Mouse (Mus musculus) embryonic facial prominence, embryonic 12.5 days (tissue): ENCODE measurements around the gene Reg4. TPM values are rescaled to one million over a fixed set of nuclear protein-coding genes. Genes with fewer than 3 reads are reported as not detected.

ENCODE experiments used
- ATAC-seq: fragments of 200-750 bp; cut with Nextera tagmentation; 2 replicates; pipeline ENCODE4 v1.8.0; 2017; ENCODE audit not compliant: insufficient number of reproducible peaks, insufficient read depth, low FRiP score, low TSS enrichment
- H3K27ac ChIP-seq: fragments of 300-500 bp; sonication (generic); 2 replicates; pipeline ENCODE4 v1.5.1; 2016; ENCODE audit warnings: mild to moderate bottlenecking
- H3K27me3 ChIP-seq: fragments of 300-500 bp; sonication (generic); 2 replicates; pipeline ENCODE4 v1.6.1; 2016; ENCODE audit warnings: mild to moderate bottlenecking, moderate library complexity
- H3K36me3 ChIP-seq: fragments of 300-500 bp; sonication (generic); 2 replicates; pipeline ENCODE4 v1.6.1; 2016; ENCODE audit warnings: mild to moderate bottlenecking
- H3K4me1 ChIP-seq: fragments of 300-500 bp; sonication (generic); 2 replicates; pipeline ENCODE4 v1.6.1; 2016
- H3K4me2 ChIP-seq: fragments of 300-500 bp; sonication (generic); replicated peaks from 2 replicates; pipeline ENCODE4 v1.6.1; 2016; ENCODE audit warnings: mild to moderate bottlenecking, moderate library complexity
- H3K4me3 ChIP-seq: fragments of 300-500 bp; sonication (generic); 2 replicates; pipeline ENCODE4 v1.5.1; 2016; ENCODE audit warnings: mild to moderate bottlenecking
- H3K9ac ChIP-seq: fragments of 300-500 bp; sonication (generic); 2 replicates; pipeline ENCODE4 v1.6.1; 2016; ENCODE audit warnings: mild to moderate bottlenecking, moderate library complexity
- H3K9me3 ChIP-seq: fragments of 300-500 bp; sonication (generic); 2 replicates; pipeline ENCODE4 v1.6.1; 2016; ENCODE audit warnings: mild to moderate bottlenecking, moderate library complexity
- WGBS: fragments of 180-500 bp; shearing (Covaris S2); methylation state at CpG from one replicate; pipeline ENCODE4 v1.1.7; 2016; 5-methylcytosine and 5-hydroxymethylcytosine counted together
- polyA plus RNA-seq: library from polyadenylated mRNA; unstranded; fragments of >200 nt; fragmentation: Nextera tagmentation; extraction: Ambion mirVana; gene quantifications from 2 replicates; pipeline ENCODE4 v1.2.1, GENCODE M21; 2016

The Reg4 gene
- polyA plus RNA-seq, 1 experiment from 2014 or later = not detected

- H3K4me3 ChIP-seq = no peak overlapping the region
- H3K9ac ChIP-seq = no peak overlapping the region
- no peaks in the 10 kb centered on the region for H3K27me3 ChIP-seq
- no peak for ATAC-seq
- 90% methylated on average over 4 of the region's 4 CpGs for WGBS
- no peak overlapping the region for H3K27ac ChIP-seq
- H3K9me3 ChIP-seq = no peaks in the 10 kb centered on the region
- no peaks in the 10 kb centered on the region for H3K36me3 ChIP-seq
- H3K4me1 ChIP-seq = no peaks in the 10 kb centered on the region
- H3K4me2 ChIP-seq = no peak overlapping the region
Measured at GRCm38 (mm10) chr3:98261415-98261814, 39.5 kb downstream of the Reg4 start.

GRCm38 (mm10) chr3:98262133-98262532, 40.2 kb downstream of the Reg4 start:
- ATAC-seq = no peak
- no peak overlapping the region for H3K4me3 ChIP-seq
- WGBS = 95% methylated on average over 2 of the region's 2 CpGs

GRCm38 (mm10) chr3:98267249-98267651, 45.3 kb downstream of the Reg4 start:
- 28% methylated on average over 6 of the region's 6 CpGs for WGBS
- Histone ChIP-seq H3K27me3 (no peaks in the 10 kb centered on the region), H3K9me3 (no peaks in the 10 kb centered on the region), H3K27ac (peak overlapping the region; percentile 68), H3K4me3 (no peak overlapping the region), H3K9ac (no peak overlapping the region), H3K4me2 (no peak overlapping the region), H3K4me1 (peaks cover 13% of the 10 kb centered on the region; the same call in 1 of the 2 replicates), H3K36me3 (no peaks in the 10 kb centered on the region)
- 0 out of 2 replicates have a peak, but pooled peaks have one; percentile 35 for ATAC-seq

More at GRCm38 (mm10) chr3:98262133-98262532, 40.2 kb downstream of the Reg4 start:
- Histone ChIP-seq H3K27ac (no peak overlapping the region), H3K4me2 (no peak overlapping the region), H3K27me3 (no peaks in the 10 kb centered on the region), H3K9me3 (no peaks in the 10 kb centered on the region), H3K36me3 (no peaks in the 10 kb centered on the region), H3K4me1 (peaks cover 7% of the 10 kb centered on the region; the same call in 1 of the 2 replicates), H3K9ac (no peak overlapping the region)

- Histone ChIP-seq H3K4me1 (peaks cover 5% of the 10 kb centered on the region; the same call in 1 of the 2 replicates), H3K36me3 (no peaks in the 10 kb centered on the region), H3K4me2 (no peak overlapping the region), H3K4me3 (no peak overlapping the region), H3K27me3 (no peaks in the 10 kb centered on the region), H3K9me3 (no peaks in the 10 kb centered on the region), H3K27ac (peak overlapping the region; percentile 37; the same call in 1 of the 2 replicates), H3K9ac (no peak overlapping the region)
- peak; percentile 56; the same call in 1 of the 2 replicates for ATAC-seq
- 60% methylated on average over 11 of the region's 11 CpGs for WGBS
Measured at GRCm38 (mm10) chr3:98273623-98274398, 51.9 kb downstream of the Reg4 start.

GRCm38 (mm10) chr3:98279682-98280081, 57.7 kb downstream of the Reg4 start:
- Histone ChIP-seq H3K9ac (no peak overlapping the region), H3K27ac (no peak overlapping the region), H3K4me3 (no peak overlapping the region), H3K36me3 (no peaks in the 10 kb centered on the region), H3K4me1 (peaks cover 10% of the 10 kb centered on the region), H3K4me2 (no peak overlapping the region), H3K27me3 (no peaks in the 10 kb centered on the region), H3K9me3 (no peaks in the 10 kb centered on the region)
- 87% methylated on average over 4 of the region's 4 CpGs for WGBS
- ATAC-seq = no peak

GRCm38 (mm10) chr3:98280204-98280932, 58.4 kb downstream of the Reg4 start, which contains the start of gene Hmgcs2:
TSS of gene Hmgcs2 (plus strand) at chr3:98280435.
- 0 out of 2 replicates have a peak within 1 kb of the TSS, but pooled peaks have one; percentile 46 for H3K27ac ChIP-seq
- H3K4me2 ChIP-seq = peak within 1 kb of the TSS; percentile 21; the same call in 1 of the 2 replicates
- ATAC-seq = peak; percentile 15; the same call in 1 of the 2 replicates
- H3K9me3 ChIP-seq = no peaks in the 10 kb centered on the region
- no peaks in the 10 kb centered on the region for H3K27me3 ChIP-seq
- peaks cover 10% of the 10 kb centered on the region for H3K4me1 ChIP-seq
- WGBS = 59% methylated on average over 14 of the region's 14 CpGs
- no peak within 1 kb of the TSS for H3K9ac ChIP-seq
- H3K4me3 ChIP-seq = no peak within 1 kb of the TSS
- H3K36me3 ChIP-seq = no peaks in the 10 kb centered on the region

- no peak overlapping the region for H3K9ac ChIP-seq
- no peaks in the 10 kb centered on the region for H3K36me3 ChIP-seq
- H3K27ac ChIP-seq = no peak overlapping the region
- H3K4me2 ChIP-seq = peak overlapping the region; percentile 21; the same call in 1 of the 2 replicates
- H3K9me3 ChIP-seq = no peaks in the 10 kb centered on the region
- peaks cover 10% of the 10 kb centered on the region for H3K4me1 ChIP-seq
- ATAC-seq = 0 out of 2 replicates have a peak, but pooled peaks have one; percentile 15
- no peaks in the 10 kb centered on the region for H3K27me3 ChIP-seq
- 41% methylated on average over 12 of the region's 12 CpGs for WGBS
- no peak overlapping the region for H3K4me3 ChIP-seq
Measured at GRCm38 (mm10) chr3:98280933-98281678, 59.1 kb downstream of the Reg4 start.

- no peaks in the 10 kb centered on the region for H3K27me3 ChIP-seq
- H3K9me3 ChIP-seq = no peaks in the 10 kb centered on the region
- no peak overlapping the region for H3K9ac ChIP-seq
- ATAC-seq = no peak
- peaks cover 10% of the 10 kb centered on the region for H3K4me1 ChIP-seq
- no peak overlapping the region for H3K4me2 ChIP-seq
- no peaks in the 10 kb centered on the region for H3K36me3 ChIP-seq
- H3K4me3 ChIP-seq = no peak overlapping the region
- H3K27ac ChIP-seq = no peak overlapping the region
- 92% methylated on average over 8 of the region's 8 CpGs for WGBS
Measured at GRCm38 (mm10) chr3:98282422-98282821, 60.5 kb downstream of the Reg4 start.

- Histone ChIP-seq H3K9me3 (no peaks in the 10 kb centered on the region), H3K4me3 (no peak overlapping the region), H3K27ac (no peak overlapping the region), H3K36me3 (no peaks in the 10 kb centered on the region), H3K27me3 (no peaks in the 10 kb centered on the region), H3K4me2 (no peak overlapping the region), H3K4me1 (peaks cover 10% of the 10 kb centered on the region), H3K9ac (no peak overlapping the region)
- no peak for ATAC-seq
- WGBS = 91% methylated on average over 5 of the region's 5 CpGs
Measured at GRCm38 (mm10) chr3:98283205-98283604, 61.2 kb downstream of the Reg4 start.
